Mouse (Mus musculus) neural tube, embryonic 11.5 days (tissue): ENCODE data around the gene Gck. TPM values are rescaled to one million over a fixed set of nuclear protein-coding genes. Genes with fewer than 3 reads are reported as not detected.

Experiments used
- ATAC-seq: fragments of 200-750 bp; cut with Nextera tagmentation; 2 replicates; pipeline ENCODE4 v1.8.0; 2017; ENCODE audit warnings: moderate number of reproducible peaks, mild to moderate bottlenecking, moderate TSS enrichment, moderate library complexity; ENCODE audit not compliant: insufficient read depth, low FRiP score, low TSS enrichment
- DNase-seq: peaks from one replicate; pipeline ENCODE4 v3.0.0-alpha.2; 2015; ENCODE audit warnings: low spot score
- H3K27ac ChIP-seq: fragments of 300-500 bp; sonication (generic); 2 replicates; pipeline ENCODE4 v1.5.1; 2014; ENCODE audit warnings: low read depth, mild to moderate bottlenecking, low read length
- H3K27me3 ChIP-seq: fragments of 300-500 bp; sonication (generic); 2 replicates; pipeline ENCODE4 v1.6.1; 2014; ENCODE audit warnings: mild to moderate bottlenecking, low read length, mixed read lengths; ENCODE audit not compliant: control insufficient read depth, insufficient read depth
- H3K36me3 ChIP-seq: fragments of 300-500 bp; sonication (generic); 2 replicates; pipeline ENCODE4 v1.6.1; 2014; ENCODE audit warnings: mild to moderate bottlenecking, low read length, moderate library complexity, mixed read lengths; ENCODE audit not compliant: control insufficient read depth, insufficient read depth
- H3K4me1 ChIP-seq: fragments of 300-500 bp; sonication (generic); 2 replicates; pipeline ENCODE4 v1.6.1; 2014; ENCODE audit warnings: low read length, mixed read lengths; ENCODE audit not compliant: control insufficient read depth, insufficient read depth
- H3K4me2 ChIP-seq: fragments of 300-500 bp; sonication (generic); 2 replicates; pipeline ENCODE4 v1.6.1; 2014; ENCODE audit warnings: low read depth, mild to moderate bottlenecking, moderate library complexity
- H3K4me3 ChIP-seq: fragments of 300-500 bp; sonication (generic); 2 replicates; pipeline ENCODE4 v1.5.1; 2014; ENCODE audit warnings: low read depth, low read length
- H3K9ac ChIP-seq: fragments of 300-500 bp; sonication (generic); 2 replicates; pipeline ENCODE4 v1.6.1; 2014; ENCODE audit warnings: mild to moderate bottlenecking, low read length
- H3K9me3 ChIP-seq: fragments of 300-500 bp; sonication (generic); 2 replicates; pipeline ENCODE4 v1.6.1; 2016; ENCODE audit warnings: low read length; ENCODE audit not compliant: control insufficient read depth
- WGBS: fragments of 180-500 bp; shearing (Covaris S2); extraction: QIAGEN DNeasy Blood & Tissue Kit; methylation state at CpG from one replicate; pipeline ENCODE4 v1.1.7; 2014; 5-methylcytosine and 5-hydroxymethylcytosine counted together
- polyA plus RNA-seq: library from polyadenylated mRNA; unstranded; fragments of >200 nt; fragmentation: Nextera tagmentation; extraction: Ambion mirVana; gene quantifications from 2 replicates; pipeline ENCODE4 v1.2.1, GENCODE M21; 2014

Gene Gck
- polyA plus RNA-seq, 1 experiment from 2014 or later, result 0.88 TPM

DNA sequence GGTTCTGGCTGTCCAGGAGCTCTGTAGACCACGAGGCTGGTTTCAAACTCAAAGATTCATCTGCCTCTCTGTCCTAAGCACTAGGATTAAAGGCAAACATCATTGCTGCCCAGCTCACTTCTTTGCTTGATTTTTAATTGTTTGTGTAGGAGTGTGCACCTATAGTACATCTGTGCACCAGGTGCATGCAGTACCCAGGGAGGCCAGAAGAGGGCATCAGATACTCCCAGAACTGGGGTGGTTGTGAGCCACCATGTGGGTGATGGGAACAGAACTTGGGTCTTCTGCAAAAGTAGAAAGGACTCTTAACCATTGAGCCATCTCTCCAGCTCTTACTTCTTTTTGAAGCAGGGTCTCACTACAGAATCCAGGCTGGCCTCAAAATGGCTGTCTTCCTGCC, 91.2 kb downstream of the Gck start:
- ATAC-seq, result no peak
- no peaks in the 10 kb centered on the region for H3K36me3 ChIP-seq
- H3K4me1 ChIP-seq, result peaks cover 5% of the 10 kb centered on the region; the same call in 1 of the 2 replicates
- H3K27me3 ChIP-seq, result peaks cover 17% of the 10 kb centered on the region
- H3K9ac ChIP-seq, result no peak overlapping the region
- 72% methylated on average over 1 of the region's 1 CpGs for WGBS
- no peak overlapping the region for H3K4me3 ChIP-seq
- H3K4me2 ChIP-seq, result no peak overlapping the region
- no peaks in the 10 kb centered on the region for H3K9me3 ChIP-seq
- no peak overlapping the region for H3K27ac ChIP-seq
- no peak for DNase-seq

DNA sequence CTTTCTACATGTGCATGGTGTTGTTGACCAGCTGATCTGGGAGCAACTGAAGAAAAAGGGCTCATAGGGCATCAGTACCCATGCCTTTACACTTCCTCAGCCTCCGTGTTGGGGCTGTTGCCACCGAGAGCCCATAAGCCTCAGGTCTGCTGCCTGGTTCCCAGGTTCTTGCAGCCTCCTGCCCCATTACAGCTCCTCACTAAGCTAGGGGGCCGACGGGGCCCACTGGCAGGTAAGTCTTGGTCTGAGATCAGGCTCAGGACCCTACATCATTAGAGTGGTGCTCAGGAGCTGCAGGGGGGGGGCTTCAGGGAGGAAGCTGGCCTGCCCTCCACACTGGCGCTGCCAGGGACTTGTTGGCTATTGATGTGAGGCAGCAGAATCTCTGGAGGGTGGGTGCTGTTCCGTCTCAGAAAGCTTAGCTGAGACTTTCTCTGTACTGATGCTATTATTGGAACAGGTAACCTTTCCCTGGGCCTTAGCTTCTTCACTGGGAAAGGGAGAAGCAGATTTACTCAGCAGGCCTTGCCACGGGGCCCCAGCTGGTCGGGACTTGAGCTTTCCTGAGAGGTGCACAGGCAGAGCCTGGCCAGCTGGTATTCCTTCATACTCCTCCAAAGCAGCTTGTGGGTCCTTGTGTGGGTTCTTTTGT, 93.3 kb downstream of the Gck start:
- Histone ChIP-seq H3K4me2 (no peak overlapping the region), H3K36me3 (no peaks in the 10 kb centered on the region), H3K4me3 (no peak overlapping the region), H3K9ac (no peak overlapping the region), H3K4me1 (peaks cover 4% of the 10 kb centered on the region; the same call in 1 of the 2 replicates), H3K9me3 (no peaks in the 10 kb centered on the region), H3K27ac (no peak overlapping the region), H3K27me3 (peaks cover 9% of the 10 kb centered on the region)
- ATAC-seq (no peak), DNase-seq (no peak)
- 84% methylated on average over 8 of the region's 8 CpGs for WGBS

DNA sequence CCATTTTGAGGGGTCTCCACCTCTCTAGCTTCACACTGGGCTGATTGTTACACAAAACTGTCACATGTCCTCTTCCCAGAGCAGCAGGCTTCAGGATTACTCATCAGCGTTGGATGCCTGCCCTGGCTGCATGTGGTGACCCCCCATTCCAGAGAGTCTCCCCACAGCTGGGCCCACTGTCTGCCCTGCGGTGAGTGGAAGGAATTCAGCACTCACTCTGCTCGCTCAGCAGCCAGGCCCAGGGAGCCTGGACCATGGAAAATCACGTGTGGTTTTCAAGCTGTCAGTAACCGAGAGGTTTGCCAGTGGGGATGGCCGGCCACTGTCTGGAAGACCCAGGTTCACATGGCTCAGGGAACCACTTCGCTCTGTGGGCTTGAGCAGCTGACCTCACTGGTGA, 94.0 kb downstream of the Gck start:
- Histone ChIP-seq H3K4me1 (no peaks in the 10 kb centered on the region), H3K9me3 (no peaks in the 10 kb centered on the region), H3K9ac (no peak overlapping the region), H3K4me2 (no peak overlapping the region), H3K27ac (no peak overlapping the region), H3K4me3 (no peak overlapping the region), H3K36me3 (no peaks in the 10 kb centered on the region), H3K27me3 (peaks cover 2% of the 10 kb centered on the region)
- WGBS, result 45% methylated on average over 7 of the region's 7 CpGs
- DNase-seq, result no peak
- ATAC-seq, result no peak

DNA sequence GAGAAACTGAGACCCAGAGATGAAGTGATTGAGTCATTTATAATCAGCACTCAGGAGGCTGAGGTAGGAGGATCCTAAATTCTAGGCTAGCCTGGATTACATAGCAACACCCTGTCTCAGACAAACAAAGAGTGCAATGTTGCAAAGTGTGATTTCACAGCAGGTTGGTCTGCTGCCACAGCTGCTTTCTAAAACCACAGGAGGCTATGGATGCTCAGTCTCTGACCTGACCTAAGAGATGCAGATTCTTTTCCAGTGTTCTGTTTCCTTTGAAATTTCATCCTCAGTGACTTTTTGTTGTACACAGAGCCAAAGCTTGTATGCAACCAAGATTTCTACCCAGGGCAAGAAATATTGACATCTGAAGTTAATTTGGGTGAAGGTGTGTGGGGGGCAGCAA, 94.4 kb downstream of the Gck start:
- H3K9ac ChIP-seq, result no peak overlapping the region
- H3K4me2 ChIP-seq, result no peak overlapping the region
- H3K27me3 ChIP-seq, result no peaks in the 10 kb centered on the region
- no peaks in the 10 kb centered on the region for H3K9me3 ChIP-seq
- DNase-seq (no peak), ATAC-seq (no peak)
- H3K27ac ChIP-seq, result no peak overlapping the region
- no peaks in the 10 kb centered on the region for H3K36me3 ChIP-seq
- H3K4me3 ChIP-seq, result no peak overlapping the region
- H3K4me1 ChIP-seq, result no peaks in the 10 kb centered on the region

DNA sequence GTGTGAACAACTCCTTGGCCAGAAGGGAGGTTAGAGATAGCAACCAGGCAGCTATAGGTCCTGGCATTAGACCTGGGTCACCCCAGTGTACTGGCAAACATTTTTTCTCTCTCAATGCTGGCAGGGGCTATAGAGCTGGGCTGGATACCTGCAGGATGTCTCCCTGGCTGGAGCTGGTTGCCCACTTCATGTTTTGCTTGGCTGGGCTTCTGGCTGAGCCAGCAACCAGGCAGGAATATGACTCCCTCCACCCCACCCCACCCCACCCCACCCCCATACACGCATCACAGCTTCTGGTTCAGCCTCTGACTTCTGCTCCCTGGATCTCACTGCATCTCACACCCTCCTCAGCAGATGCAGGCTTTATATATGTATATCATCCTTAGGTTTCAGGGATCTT, 97.6 kb downstream of the Gck start:
- Histone ChIP-seq H3K9me3 (no peaks in the 10 kb centered on the region), H3K4me2 (no peak overlapping the region), H3K36me3 (no peaks in the 10 kb centered on the region), H3K4me1 (no peaks in the 10 kb centered on the region), H3K27me3 (no peaks in the 10 kb centered on the region), H3K4me3 (no peak overlapping the region), H3K9ac (no peak overlapping the region), H3K27ac (no peak overlapping the region)
- DNase-seq, result no peak
- WGBS, result 37% methylated on average over 1 of the region's 1 CpGs
- ATAC-seq, result no peak

DNA sequence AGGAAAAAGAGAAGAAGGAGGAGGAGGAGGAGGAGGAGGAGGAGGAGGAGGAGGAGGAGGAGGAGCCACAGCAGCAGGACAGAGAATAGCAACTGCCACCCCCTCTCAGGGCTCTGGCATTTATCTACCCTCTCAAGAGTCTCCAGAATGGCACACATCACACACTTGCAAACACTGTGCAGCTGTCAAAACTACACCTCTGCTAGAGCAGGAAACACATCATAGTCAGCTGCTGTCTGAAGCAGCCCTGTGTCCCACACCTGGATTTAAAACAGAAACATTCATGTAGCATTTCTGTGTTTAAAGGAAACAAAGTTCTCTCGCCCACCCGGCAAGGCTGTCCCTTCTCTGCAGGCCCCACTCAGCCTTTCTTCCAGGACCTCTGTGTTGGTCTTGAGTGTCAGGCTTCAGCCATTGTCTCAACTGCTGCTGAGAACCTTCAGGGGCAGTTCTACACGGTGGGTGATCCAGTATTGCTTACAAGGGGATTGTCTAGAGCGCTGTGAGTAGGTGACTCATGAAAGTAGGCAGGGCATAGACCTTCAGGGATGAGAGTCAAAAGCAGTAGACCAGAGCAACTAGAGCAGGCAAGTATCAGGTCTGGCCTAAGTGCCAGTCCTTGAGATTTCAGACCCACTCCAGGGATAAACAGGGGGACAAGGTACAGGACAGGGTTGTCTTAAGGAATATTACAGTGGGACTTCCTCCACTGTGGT, 98.7 kb downstream of the Gck start:
- Histone ChIP-seq H3K27me3 (no peaks in the 10 kb centered on the region), H3K4me3 (no peak overlapping the region), H3K4me1 (no peaks in the 10 kb centered on the region), H3K27ac (no peak overlapping the region), H3K36me3 (no peaks in the 10 kb centered on the region), H3K9me3 (no peaks in the 10 kb centered on the region), H3K9ac (no peak overlapping the region), H3K4me2 (no peak overlapping the region)
- WGBS, result 65% methylated on average over 4 of the region's 4 CpGs
- ATAC-seq (no peak), DNase-seq (no peak)

Other genes starting within 250 kb of the Gck start
- gene Mrps24, start 234.4 kb downstream of the Gck start, polyA plus RNA-seq, result 146 and 159 TPM in 2 replicates
- gene Urgcp, start 187.7 kb downstream of the Gck start, polyA plus RNA-seq, result 14.4 and 16.5 TPM in 2 replicates
- 149 and 156 TPM in 2 replicates for gene Dbnl, start 161.6 kb downstream of the Gck start, polyA plus RNA-seq
- 17.4 and 20.5 TPM in 2 replicates for gene Pgam2, start 146.3 kb downstream of the Gck start, polyA plus RNA-seq
- gene Polm, start 112.1 kb downstream of the Gck start, polyA plus RNA-seq, result 5.0 and 6.2 TPM in 2 replicates
- 8.9 and 9.7 TPM in 2 replicates for gene Aebp1, start 88.1 kb downstream of the Gck start, polyA plus RNA-seq
- gene Pold2, start 71.8 kb downstream of the Gck start, polyA plus RNA-seq, result 92.5 and 102 TPM in 2 replicates
- 3.9 and 16.9 TPM in 2 replicates for gene Myl7, start 51.3 kb downstream of the Gck start, polyA plus RNA-seq
- 32.3 and 32.6 TPM in 2 replicates for gene Ykt6, start 5.6 kb upstream of the Gck start, polyA plus RNA-seq
- 5.9 and 6.5 TPM in 2 replicates for gene Camk2b, start 116.3 kb upstream of the Gck start, polyA plus RNA-seq
- 0.58 and 0.70 TPM in 2 replicates for gene A730071L15Rik, start 249.9 kb upstream of the Gck start, polyA plus RNA-seq